Mouse (Mus musculus) kidney, postnatal 36 days (tissue): Measurements from ENCODE around the gene Ube2o.

Experiments used
- DNase-seq, 2 experiments: peaks; one replicate each; pipeline ENCODE4 v3.0.0; 2021 to 2022; ENCODE audit warnings: mixed read lengths in 2 of 2

Ube2o gene

GRCm38 (mm10) chr11:116581376-116581814 is at the start of gene Ube2o:
TSS of gene Ube2o (minus strand) at chr11:116581447.
- DNase-seq: peak; percentile 85 to 94

GRCm38 (mm10) chr11:116630171-116630965 is 49.1 kb upstream of the Ube2o start:
- DNase-seq: no peak

GRCm38 (mm10) chr11:116629472-116629871 is 48.2 kb upstream of the Ube2o start:
- no peak for DNase-seq

GRCm38 (mm10) chr11:116628712-116629111 is 47.5 kb upstream of the Ube2o start:
- peak; percentile 89 to 92 for DNase-seq

GRCm38 (mm10) chr11:116627072-116628020 is 46.1 kb upstream of the Ube2o start:
- peak in 1 of 2 experiments; percentile 76 for DNase-seq

GRCm38 (mm10) chr11:116626299-116627071 is 45.2 kb upstream of the Ube2o start, which contains the start of gene Rhbdf2:
TSS of gene Rhbdf2 (minus strand) at chr11:116627019.
- no peak for DNase-seq

GRCm38 (mm10) chr11:116625081-116626000 is 44.1 kb upstream of the Ube2o start:
- DNase-seq: peak in 1 of 2 experiments; percentile 83

- DNase-seq: peak; percentile 85 to 92
Measured at GRCm38 (mm10) chr11:116624131-116624832, 43.0 kb upstream of the Ube2o start.

- peak; percentile 55 to 68 for DNase-seq
Measured at GRCm38 (mm10) chr11:116623281-116624124, 42.3 kb upstream of the Ube2o start.

- peak; percentile 87 to 92 for DNase-seq
Measured at GRCm38 (mm10) chr11:116621258-116621704, 40.0 kb upstream of the Ube2o start.

- no peak for DNase-seq
Measured at GRCm38 (mm10) chr11:116620559-116621253, 39.5 kb upstream of the Ube2o start.

- DNase-seq: no peak
Measured at GRCm38 (mm10) chr11:116620073-116620472, 38.8 kb upstream of the Ube2o start.

GRCm38 (mm10) chr11:116619561-116619960 is 38.3 kb upstream of the Ube2o start:
- no peak for DNase-seq

GRCm38 (mm10) chr11:116619156-116619555 is 37.9 kb upstream of the Ube2o start:
- peak; percentile 86 for DNase-seq

GRCm38 (mm10) chr11:116618666-116619065 is 37.4 kb upstream of the Ube2o start:
- no peak for DNase-seq

GRCm38 (mm10) chr11:116617641-116618040 is 36.4 kb upstream of the Ube2o start:
- DNase-seq: no peak

GRCm38 (mm10) chr11:116616438-116617118 is 35.3 kb upstream of the Ube2o start:
- DNase-seq: no peak

GRCm38 (mm10) chr11:116615735-116616437 is 34.6 kb upstream of the Ube2o start:
- DNase-seq: peak; percentile 68 to 76
